Mouse (Mus musculus) spleen, adult 2 months (tissue): ENCODE measurements around the gene Nkx1-2. TPM values are rescaled to one million over a fixed set of nuclear protein-coding genes. Genes with fewer than 3 reads are reported as not detected.

Source experiments
- DNase-seq, 2 experiments: peaks; one replicate each; pipeline versions ENCODE4 v3.0.0 to v3.0.0-alpha.2; 2012 to 2021; ENCODE audit warnings: low spot score in 2 of 2, low read depth in 1 of 2
- H3K27ac ChIP-seq: fragments of 200-500 bp; 2 replicates; pipeline ENCODE4 v1.5.1; 2012; ENCODE audit warnings: low read length, inconsistent platforms; ENCODE audit not compliant: insufficient read depth
- H3K27me3 ChIP-seq: fragments of 200-500 bp; 2 replicates; pipeline ENCODE4 v1.6.1; 2012; ENCODE audit warnings: mild to moderate bottlenecking, moderate library complexity, low read length, inconsistent platforms; ENCODE audit not compliant: control insufficient read depth, insufficient read depth
- H3K36me3 ChIP-seq: fragments of 200-500 bp; 2 replicates; pipeline ENCODE4 v1.6.1; 2012; ENCODE audit warnings: mild to moderate bottlenecking, low read length, inconsistent platforms; ENCODE audit not compliant: control insufficient read depth, insufficient read depth
- H3K4me1 ChIP-seq: fragments of 200-500 bp; 2 replicates; pipeline ENCODE4 v1.6.1; 2011; ENCODE audit warnings: inconsistent platforms; ENCODE audit not compliant: control insufficient read depth, insufficient read depth, insufficient read length
- H3K4me3 ChIP-seq: fragments of 200-500 bp; 2 replicates; pipeline ENCODE4 v1.5.1; 2011; ENCODE audit warnings: mild to moderate bottlenecking, inconsistent platforms; ENCODE audit not compliant: insufficient read depth, insufficient read length; ENCODE audit errors: extremely low read depth
- CTCF ChIP-seq: fragments of 200-500 bp; IDR thresholded peaks from 2 replicates; pipeline ENCODE4 v1.5.1; 2011; ENCODE audit warnings: mild to moderate bottlenecking, inconsistent platforms; ENCODE audit not compliant: insufficient read depth, insufficient read length, insufficient replicate concordance; ENCODE audit errors: extremely low read depth
- POLR2A ChIP-seq: fragments of 200-500 bp; IDR thresholded peaks from 2 replicates; pipeline ENCODE4 v1.6.1; 2011; ENCODE audit warnings: low read depth, low read length, inconsistent platforms
- WGBS: fragments of 180-500 bp; shearing (Covaris S2); methylation state at CpG from one replicate; pipeline ENCODE4 v1.1.7; 2018; 5-methylcytosine and 5-hydroxymethylcytosine counted together
- polyA plus RNA-seq: library from polyadenylated mRNA; depleted of rRNA; stranded (reverse); fragments of >200 nt; gene quantifications from 2 replicates; pipeline ENCODE4 v1.2.3, GENCODE M21; 2012

The Nkx1-2 gene
- polyA plus RNA-seq, 1 experiment, result 0.19 TPM

DNA sequence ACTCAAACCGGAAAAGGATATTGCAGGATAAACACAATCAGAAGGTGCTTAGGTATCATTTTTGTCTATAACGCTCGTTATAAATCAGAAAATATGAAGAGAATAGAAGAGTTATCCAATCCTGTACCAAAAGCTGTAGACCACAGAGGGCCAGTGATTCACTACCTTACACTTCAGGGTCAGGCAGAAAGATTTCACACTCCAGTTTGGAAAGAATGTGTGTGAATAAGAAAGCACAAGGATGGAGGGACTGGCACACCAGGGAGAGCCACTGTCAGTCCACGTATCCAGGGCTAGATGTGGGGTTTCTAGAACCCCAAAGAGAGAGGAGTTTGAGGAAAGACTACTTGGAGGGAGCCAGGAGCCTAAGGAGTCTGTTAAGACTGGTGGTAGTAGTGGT, 22.5 kb downstream of the Nkx1-2 start:
- Histone ChIP-seq H3K27ac (no peak overlapping the region), H3K4me1 (no peaks in the 10 kb centered on the region; the same call in 1 of the 2 replicates), H3K36me3 (no peaks in the 10 kb centered on the region), H3K27me3 (no peaks in the 10 kb centered on the region), H3K4me3 (no peak overlapping the region)
- TF ChIP-seq CTCF (no peak), POLR2A (no peak)
- DNase-seq, result no peak
- WGBS, result 52% methylated on average over 4 of the region's 4 CpGs

DNA sequence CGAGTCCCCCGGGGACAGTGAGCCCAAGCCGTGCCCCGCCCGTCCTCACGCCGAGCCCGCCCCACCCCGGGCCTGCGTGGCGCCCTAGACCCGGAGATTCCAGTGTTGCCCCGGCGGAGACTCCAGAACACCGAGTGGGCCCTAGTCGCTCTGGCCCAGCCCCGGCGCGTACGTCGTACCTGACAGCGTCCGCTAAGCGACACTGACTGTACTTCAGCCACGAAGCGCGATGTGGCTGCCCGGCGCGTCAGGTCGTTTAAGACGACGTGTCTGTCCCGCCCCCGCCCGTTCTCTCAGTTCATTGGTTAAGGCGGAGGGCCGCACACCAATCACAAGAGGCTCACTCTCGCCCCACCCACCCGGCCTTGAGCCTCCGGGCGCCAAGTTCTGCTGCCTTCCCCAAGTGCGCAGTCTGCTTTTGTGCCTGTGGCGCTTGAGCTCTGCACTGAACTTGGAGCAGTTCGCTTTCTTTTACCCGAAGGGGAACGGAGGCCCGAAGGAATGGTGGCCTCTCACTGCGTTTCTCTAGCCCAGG, 23.3 kb downstream of the Nkx1-2 start, which contains the start of gene Oat:
Gene Oat, minus strand, starts transcription at position 283 of the 535 bp plus-strand sequence.
- no peaks in the 10 kb centered on the region for H3K36me3 ChIP-seq
- under 1% methylated on average over 49 of the region's 49 CpGs for WGBS
- H3K27ac ChIP-seq, result peak within 1 kb of the TSS; percentile 89
- peak within 1 kb of the TSS; percentile 76 for H3K4me3 ChIP-seq
- peak; percentile 92 to 93 for DNase-seq
- no peaks in the 10 kb centered on the region for H3K27me3 ChIP-seq
- TF ChIP-seq CTCF (no peak), POLR2A (peak; percentile 91)
- no peaks in the 10 kb centered on the region; the same call in 1 of the 2 replicates for H3K4me1 ChIP-seq

DNA sequence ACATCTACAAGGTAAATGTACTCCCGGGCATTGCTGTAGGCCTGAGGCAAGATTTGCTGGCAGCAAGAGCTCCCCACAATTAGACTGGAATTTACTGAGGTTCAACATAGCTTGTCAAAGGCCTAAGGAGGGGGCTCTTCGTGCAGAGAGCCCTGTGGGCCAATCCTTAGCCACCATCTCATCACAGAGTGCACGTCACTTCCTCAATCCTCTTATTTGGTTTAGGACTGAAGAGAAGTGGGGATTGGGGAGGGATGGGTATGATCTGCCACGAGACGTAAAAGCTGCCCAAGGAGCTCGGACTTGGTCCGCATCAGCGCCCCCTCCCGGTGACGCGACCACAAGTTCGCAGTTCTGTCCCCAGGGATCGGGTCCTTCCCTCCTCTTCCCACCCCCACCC, 23.8 kb downstream of the Nkx1-2 start:
- no peaks in the 10 kb centered on the region for H3K27me3 ChIP-seq
- 0% methylated on average over 13 of the region's 13 CpGs for WGBS
- DNase-seq, result peak; percentile 73 to 75
- TF ChIP-seq CTCF (peak; percentile 70), POLR2A (no peak)
- H3K27ac ChIP-seq, result peak overlapping the region; percentile 59
- peak overlapping the region; percentile 76 for H3K4me3 ChIP-seq
- H3K4me1 ChIP-seq, result no peaks in the 10 kb centered on the region; the same call in 1 of the 2 replicates
- no peaks in the 10 kb centered on the region for H3K36me3 ChIP-seq

DNA sequence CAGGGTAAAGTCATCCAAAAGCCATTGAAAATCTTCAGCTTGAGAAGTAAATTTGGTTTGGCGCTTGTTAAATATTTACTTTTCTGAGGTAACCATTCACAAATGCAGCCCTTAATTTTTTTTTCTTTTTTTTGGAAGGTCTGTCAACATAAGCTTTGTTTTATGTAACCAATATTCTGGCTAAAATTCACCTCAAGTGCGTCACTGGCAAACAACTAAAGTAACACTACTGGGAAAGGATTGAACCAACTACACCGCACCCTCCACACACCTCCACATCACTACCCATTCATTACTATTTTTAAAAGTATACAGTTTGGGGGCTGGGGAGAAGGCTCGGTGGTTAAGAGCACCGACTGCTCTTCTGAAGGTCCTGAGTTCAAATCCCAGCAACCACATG, 24.8 kb downstream of the Nkx1-2 start:
- TF ChIP-seq CTCF (no peak), POLR2A (no peak)
- H3K4me1 ChIP-seq, result peaks cover 4% of the 10 kb centered on the region
- H3K27ac ChIP-seq, result no peak overlapping the region
- no peak for DNase-seq
- no peak overlapping the region for H3K4me3 ChIP-seq
- no peaks in the 10 kb centered on the region for H3K27me3 ChIP-seq
- WGBS, result 92% methylated on average over 5 of the region's 5 CpGs
- no peaks in the 10 kb centered on the region for H3K36me3 ChIP-seq

- no peak overlapping the region for H3K27ac ChIP-seq
- H3K27me3 ChIP-seq, result no peaks in the 10 kb centered on the region
- no peak for TF ChIP-seq CTCF
- TF ChIP-seq POLR2A, result no peak
- no peaks in the 10 kb centered on the region for H3K36me3 ChIP-seq
- no peak overlapping the region for H3K4me3 ChIP-seq
- H3K4me1 ChIP-seq, result peaks cover 6% of the 10 kb centered on the region
- no peak for DNase-seq
- 86% methylated on average over 6 of the region's 6 CpGs for WGBS
Observed at GRCm38 (mm10) chr7:132573205-132573604, 26.2 kb downstream of the Nkx1-2 start.

GRCm38 (mm10) chr7:132572738-132573137, 26.7 kb downstream of the Nkx1-2 start:
- TF ChIP-seq POLR2A, result no peak
- TF ChIP-seq CTCF, result no peak
- Histone ChIP-seq H3K4me3 (no peak overlapping the region), H3K4me1 (peaks cover 6% of the 10 kb centered on the region), H3K27ac (no peak overlapping the region), H3K27me3 (no peaks in the 10 kb centered on the region), H3K36me3 (no peaks in the 10 kb centered on the region)
- no peak for DNase-seq
- WGBS, result 69% methylated on average over 3 of the region's 3 CpGs

- TF ChIP-seq CTCF (no peak), POLR2A (no peak)
- Histone ChIP-seq H3K27me3 (no peaks in the 10 kb centered on the region), H3K4me3 (no peak overlapping the region), H3K27ac (no peak overlapping the region), H3K36me3 (peaks cover 2% of the 10 kb centered on the region; the same call in 1 of the 2 replicates), H3K4me1 (peaks cover 6% of the 10 kb centered on the region)
- WGBS, result 85% methylated on average over 8 of the region's 8 CpGs
- no peak for DNase-seq
Observed at GRCm38 (mm10) chr7:132571481-132571880, 28.0 kb downstream of the Nkx1-2 start.
